In genomic region chr11:39596479-39596878, GRCm38 (mm10) we compare ENCODE assay signal across 20 mouse cellular contexts.
DNase-seq lines count a peak whose midpoint lies in the region; ATAC-seq lines count a peak whose summit lies in the region.
"Had no signal": no experiment of that assay in that cellular context is flagged by ENCODE, and none has a peak within 500 bp of the region (broad histone marks: within the 10 kb centered on the region; RNA-seq: fewer than 3 reads in every experiment).

No protein-coding gene starts in this region.

- H3K4me3 ChIP-seq in midbrain, embryonic 11.5 days (ENCODE audit: low read depth, low read length) = no peak overlapping the region
- no peak overlapping the region for H3K4me3 ChIP-seq in midbrain, embryonic 10.5 days
- no peak overlapping the region for H3K4me3 ChIP-seq in forebrain, embryonic 12.5 days (replicated peaks)
- no peak overlapping the region for H3K4me3 ChIP-seq in midbrain, embryonic 12.5 days
- no peak overlapping the region for H3K4me3 ChIP-seq in intestine, embryonic 15.5 days (replicated peaks)
- H3K4me3 ChIP-seq: embryonic facial prominence, embryonic 10.5 days; kidney, embryonic 15.5 days; layer of hippocampus, adult 2 months; left cerebral cortex, adult 2 months; liver, embryonic 13.5 days had no signal

- H3K27ac ChIP-seq in midbrain, embryonic 11.5 days (ENCODE audit: low read depth, low read length) = no peak overlapping the region
- H3K27ac ChIP-seq in midbrain, embryonic 10.5 days (replicated peaks) = no peak overlapping the region
- H3K27ac ChIP-seq in forebrain, embryonic 12.5 days = peak overlapping the region; percentile 56; the same call in 1 of the 2 replicates
- H3K27ac ChIP-seq in midbrain, embryonic 12.5 days (replicated peaks) = 0 out of 2 replicates have a peak overlapping the region, but pooled peaks have one; percentile 39
- H3K27ac ChIP-seq in intestine, embryonic 15.5 days = no peak overlapping the region
- H3K27ac ChIP-seq: embryonic facial prominence, embryonic 10.5 days; kidney, embryonic 15.5 days; layer of hippocampus, adult 2 months; left cerebral cortex, adult 2 months; liver, embryonic 13.5 days had no signal

- no peaks in the 10 kb centered on the region for H3K36me3 ChIP-seq in midbrain, embryonic 11.5 days (ENCODE audit: control insufficient read depth, insufficient read depth, low read length)
- no peaks in the 10 kb centered on the region for H3K36me3 ChIP-seq in midbrain, embryonic 10.5 days
- H3K36me3 ChIP-seq in forebrain, embryonic 12.5 days (replicated peaks) = no peaks in the 10 kb centered on the region
- no peaks in the 10 kb centered on the region for H3K36me3 ChIP-seq in midbrain, embryonic 12.5 days
- H3K36me3 ChIP-seq in intestine, embryonic 15.5 days = no peaks in the 10 kb centered on the region
- H3K36me3 ChIP-seq: embryonic facial prominence, embryonic 10.5 days; kidney, embryonic 15.5 days; liver, embryonic 13.5 days had no signal

- H3K27me3 ChIP-seq in midbrain, embryonic 11.5 days (ENCODE audit: control insufficient read depth, insufficient read depth, low read length) = no peaks in the 10 kb centered on the region
- H3K27me3 ChIP-seq in midbrain, embryonic 10.5 days (ENCODE audit: low read depth, poor library complexity, severe bottlenecking) = no peaks in the 10 kb centered on the region
- no peaks in the 10 kb centered on the region for H3K27me3 ChIP-seq in forebrain, embryonic 12.5 days
- H3K27me3 ChIP-seq in midbrain, embryonic 12.5 days = no peaks in the 10 kb centered on the region
- no peaks in the 10 kb centered on the region for H3K27me3 ChIP-seq in intestine, embryonic 15.5 days (replicated peaks)
- H3K27me3 ChIP-seq: kidney, embryonic 15.5 days; liver, embryonic 13.5 days had no signal

- peak; percentile 43; the same call in 1 of the 2 replicates for ATAC-seq in midbrain, embryonic 11.5 days (ENCODE audit: low FRiP score)
- ATAC-seq in forebrain, embryonic 12.5 days (ENCODE audit: low FRiP score) = peak; percentile 84
- peak; percentile 59 for ATAC-seq in midbrain, embryonic 12.5 days (ENCODE audit: low FRiP score, low read depth)
- no peak for ATAC-seq in intestine, embryonic 15.5 days
- ATAC-seq: intestine, embryonic 16.5 days had no signal

- no peak overlapping the region for H3K9ac ChIP-seq in midbrain, embryonic 11.5 days (ENCODE audit: low read length)
- H3K9ac ChIP-seq in forebrain, embryonic 12.5 days = no peak overlapping the region
- no peak overlapping the region for H3K9ac ChIP-seq in midbrain, embryonic 12.5 days (replicated peaks)
- no peak overlapping the region for H3K9ac ChIP-seq in intestine, embryonic 15.5 days
- H3K9ac ChIP-seq: kidney, embryonic 15.5 days; liver, embryonic 13.5 days had no signal

- no peak for DNase-seq in midbrain, embryonic 11.5 days (ENCODE audit: low spot score, missing footprints)
- DNase-seq in midbrain, embryonic 10.5 days (ENCODE audit: low spot score) = no peak
- DNase-seq in retina, embryonic 14.5 days (ENCODE audit: low spot score) = peak; percentile 23
- no peak for DNase-seq in natural killer cell, adult 2 months (ENCODE audit: low spot score in 2 of 2)
- no peak for DNase-seq in heart, postnatal 25 days (ENCODE audit: low spot score)
- DNase-seq: B cell, adult 2 months; cerebellum, adult 2 months; heart, postnatal 14 days; liver, embryonic 13.5 days; right cerebral cortex, postnatal 4 days; thymus, postnatal 14 days had no signal

- no peak overlapping the region for H3K4me2 ChIP-seq in midbrain, embryonic 11.5 days
- no peak overlapping the region for H3K4me2 ChIP-seq in forebrain, embryonic 12.5 days
- H3K4me2 ChIP-seq in midbrain, embryonic 12.5 days (replicated peaks) = no peak overlapping the region
- H3K4me2 ChIP-seq in intestine, embryonic 15.5 days (replicated peaks) = no peak overlapping the region
- H3K4me2 ChIP-seq: heart, embryonic 11.5 days; kidney, embryonic 15.5 days; liver, embryonic 13.5 days had no signal

- H3K4me1 ChIP-seq in midbrain, embryonic 11.5 days (ENCODE audit: control insufficient read depth, insufficient read depth, low read length) = no peaks in the 10 kb centered on the region; the same call in 1 of the 2 replicates
- peaks cover 13% of the 10 kb centered on the region for H3K4me1 ChIP-seq in midbrain, embryonic 10.5 days
- H3K4me1 ChIP-seq in forebrain, embryonic 12.5 days = peaks cover 21% of the 10 kb centered on the region
- H3K4me1 ChIP-seq in midbrain, embryonic 12.5 days = peaks cover 6% of the 10 kb centered on the region; the same call in 1 of the 2 replicates
- no peaks in the 10 kb centered on the region for H3K4me1 ChIP-seq in intestine, embryonic 15.5 days (replicated peaks)
- H3K4me1 ChIP-seq: embryonic facial prominence, embryonic 10.5 days; kidney, embryonic 15.5 days; liver, embryonic 13.5 days had no signal

- H3K9me3 ChIP-seq in midbrain, embryonic 11.5 days (ENCODE audit: control insufficient read depth, low read length) = no peaks in the 10 kb centered on the region
- no peaks in the 10 kb centered on the region for H3K9me3 ChIP-seq in midbrain, embryonic 10.5 days (replicated peaks)
- no peaks in the 10 kb centered on the region for H3K9me3 ChIP-seq in forebrain, embryonic 12.5 days
- H3K9me3 ChIP-seq in midbrain, embryonic 12.5 days = no peaks in the 10 kb centered on the region
- no peaks in the 10 kb centered on the region for H3K9me3 ChIP-seq in intestine, embryonic 15.5 days
- H3K9me3 ChIP-seq: embryonic facial prominence, embryonic 10.5 days; kidney, embryonic 15.5 days; liver, embryonic 13.5 days had no signal

- intact Hi-C loops in heart, postnatal 25 days (cut with DNase I) = no loop called here

- WGBS in midbrain, embryonic 11.5 days = 11% methylated on average over 4 of the region's 4 CpGs
- 19% methylated on average over 4 of the region's 4 CpGs for WGBS in midbrain, embryonic 10.5 days
- 2% methylated on average over 4 of the region's 4 CpGs for whole genome bisulfite sequencing in forebrain, embryonic 12.5 days
- WGBS in midbrain, embryonic 12.5 days = 6% methylated on average over 4 of the region's 4 CpGs
- 46% methylated on average over 4 of the region's 4 CpGs for WGBS in intestine, embryonic 15.5 days

Comparison
In these comparisons a context has a peak if more than half of its experiments do, and no peak if none do; other contexts are left out.
1. H3K27ac ChIP-seq: peak in forebrain, embryonic 12.5 days (single experiment) and midbrain, embryonic 12.5 days (single experiment); none in midbrain, embryonic 11.5 days (single experiment), midbrain, embryonic 10.5 days (single experiment) and intestine, embryonic 15.5 days (single experiment).